In genomic region chr3:137818713-137819112, GRCm38 (mm10) we compare ENCODE assay signal across 13 mouse cellular contexts. TPM values are rescaled to one million over a fixed set of nuclear protein-coding genes. Genes with fewer than 3 reads are reported as not detected.
DNase-seq lines count a peak whose midpoint lies in the region; ATAC-seq lines count a peak whose summit lies in the region.
"Had no signal": no experiment of that assay in that cellular context is flagged by ENCODE, and none has a peak within 500 bp of the region (broad histone marks: within the 10 kb centered on the region; RNA-seq: fewer than 3 reads in every experiment).

No protein-coding gene starts in this region.

- DNase-seq in hindbrain, embryonic 11.5 days (ENCODE audit: low spot score), result peak; percentile 20
- DNase-seq in hindbrain, embryonic 14.5 days (ENCODE audit: low spot score), result no peak
- peak; percentile 68 for DNase-seq in midbrain, embryonic 14.5 days
- no peak for DNase-seq in midbrain, embryonic 11.5 days (ENCODE audit: low spot score, missing footprints)
- peak; percentile 39 for DNase-seq in adipocyte (ENCODE audit: low spot score)
- peak; percentile 32 for DNase-seq in retina, embryonic 14.5 days (ENCODE audit: low spot score)
- DNase-seq: cerebellum, postnatal 25 days; gastrocnemius, postnatal 36 days; lung, adult 18-20 months had no signal

- no peak overlapping the region for H3K9ac ChIP-seq in hindbrain, embryonic 11.5 days (ENCODE audit: low read depth, low read length)
- no peak overlapping the region for H3K9ac ChIP-seq in hindbrain, embryonic 14.5 days
- no peak overlapping the region for H3K9ac ChIP-seq in midbrain, embryonic 14.5 days (replicated peaks; ENCODE audit: low read length)
- no peak overlapping the region for H3K9ac ChIP-seq in midbrain, embryonic 11.5 days (ENCODE audit: low read length)
- no peak overlapping the region for H3K9ac ChIP-seq in forebrain, embryonic 12.5 days
- H3K9ac ChIP-seq: hindbrain, embryonic 12.5 days; limb, embryonic 12.5 days; midbrain, embryonic 13.5 days had no signal

- no peak overlapping the region for H3K4me3 ChIP-seq in hindbrain, embryonic 11.5 days (ENCODE audit: low read depth, low read length)
- no peak overlapping the region for H3K4me3 ChIP-seq in hindbrain, embryonic 14.5 days (replicated peaks; ENCODE audit: low read length)
- no peak overlapping the region for H3K4me3 ChIP-seq in midbrain, embryonic 14.5 days (replicated peaks; ENCODE audit: low read depth, low read length)
- no peak overlapping the region for H3K4me3 ChIP-seq in midbrain, embryonic 11.5 days (ENCODE audit: low read depth, low read length)
- H3K4me3 ChIP-seq in forebrain, embryonic 12.5 days (replicated peaks), result no peak overlapping the region
- H3K4me3 ChIP-seq: hindbrain, embryonic 12.5 days; limb, embryonic 12.5 days; midbrain, embryonic 13.5 days had no signal

- H3K27me3 ChIP-seq in hindbrain, embryonic 11.5 days (ENCODE audit: control insufficient read depth, insufficient read depth, low read length), result no peaks in the 10 kb centered on the region
- H3K27me3 ChIP-seq in hindbrain, embryonic 14.5 days (ENCODE audit: control insufficient read depth, insufficient read depth, low read length), result no peaks in the 10 kb centered on the region
- H3K27me3 ChIP-seq in midbrain, embryonic 14.5 days (ENCODE audit: control insufficient read depth, insufficient read depth, low read length), result no peaks in the 10 kb centered on the region
- no peaks in the 10 kb centered on the region for H3K27me3 ChIP-seq in midbrain, embryonic 11.5 days (ENCODE audit: control insufficient read depth, insufficient read depth, low read length)
- H3K27me3 ChIP-seq in forebrain, embryonic 12.5 days, result no peaks in the 10 kb centered on the region
- H3K27me3 ChIP-seq: hindbrain, embryonic 12.5 days; limb, embryonic 12.5 days; midbrain, embryonic 13.5 days had no signal

- H3K36me3 ChIP-seq in hindbrain, embryonic 11.5 days (ENCODE audit: control insufficient read depth, insufficient read depth, low read length), result no peaks in the 10 kb centered on the region
- H3K36me3 ChIP-seq in hindbrain, embryonic 14.5 days (replicated peaks; ENCODE audit: control insufficient read depth, insufficient read depth), result no peaks in the 10 kb centered on the region
- no peaks in the 10 kb centered on the region for H3K36me3 ChIP-seq in midbrain, embryonic 14.5 days (ENCODE audit: control insufficient read depth, insufficient read depth, low read length)
- H3K36me3 ChIP-seq in midbrain, embryonic 11.5 days (ENCODE audit: control insufficient read depth, insufficient read depth, low read length), result no peaks in the 10 kb centered on the region
- no peaks in the 10 kb centered on the region for H3K36me3 ChIP-seq in forebrain, embryonic 12.5 days (replicated peaks)
- H3K36me3 ChIP-seq: hindbrain, embryonic 12.5 days; limb, embryonic 12.5 days; midbrain, embryonic 13.5 days had no signal

- no peak overlapping the region for H3K4me2 ChIP-seq in hindbrain, embryonic 11.5 days (replicated peaks; ENCODE audit: low read depth, low read length)
- no peak overlapping the region for H3K4me2 ChIP-seq in hindbrain, embryonic 14.5 days (replicated peaks)
- no peak overlapping the region for H3K4me2 ChIP-seq in midbrain, embryonic 14.5 days (ENCODE audit: low read length)
- no peak overlapping the region for H3K4me2 ChIP-seq in midbrain, embryonic 11.5 days
- H3K4me2 ChIP-seq in forebrain, embryonic 12.5 days, result no peak overlapping the region
- H3K4me2 ChIP-seq: hindbrain, embryonic 12.5 days; limb, embryonic 12.5 days; midbrain, embryonic 13.5 days had no signal

- H3K9me3 ChIP-seq in hindbrain, embryonic 11.5 days (ENCODE audit: control insufficient read depth, low read length), result no peaks in the 10 kb centered on the region
- H3K9me3 ChIP-seq in hindbrain, embryonic 14.5 days (ENCODE audit: control insufficient read depth, low read length), result no peaks in the 10 kb centered on the region
- no peaks in the 10 kb centered on the region for H3K9me3 ChIP-seq in midbrain, embryonic 14.5 days (ENCODE audit: control insufficient read depth, low read length)
- H3K9me3 ChIP-seq in midbrain, embryonic 11.5 days (ENCODE audit: control insufficient read depth, low read length), result no peaks in the 10 kb centered on the region
- no peaks in the 10 kb centered on the region for H3K9me3 ChIP-seq in forebrain, embryonic 12.5 days
- H3K9me3 ChIP-seq: hindbrain, embryonic 12.5 days; limb, embryonic 12.5 days; midbrain, embryonic 13.5 days had no signal

- no peak for ATAC-seq in hindbrain, embryonic 11.5 days (ENCODE audit: low FRiP score)
- no peak for ATAC-seq in hindbrain, embryonic 14.5 days (ENCODE audit: low FRiP score)
- no peak for ATAC-seq in midbrain, embryonic 14.5 days (ENCODE audit: low FRiP score, low TSS enrichment)
- no peak for ATAC-seq in midbrain, embryonic 11.5 days (ENCODE audit: low FRiP score)
- no peak for ATAC-seq in forebrain, embryonic 12.5 days (ENCODE audit: low FRiP score)
- ATAC-seq: midbrain, embryonic 13.5 days had no signal

- H3K4me1 ChIP-seq in hindbrain, embryonic 11.5 days (replicated peaks; ENCODE audit: control insufficient read depth, insufficient read depth, low read length), result no peaks in the 10 kb centered on the region
- H3K4me1 ChIP-seq in hindbrain, embryonic 14.5 days (replicated peaks; ENCODE audit: control insufficient read depth, insufficient read depth, low read length), result no peaks in the 10 kb centered on the region
- peaks cover 3% of the 10 kb centered on the region; the same call in 1 of the 2 replicates for H3K4me1 ChIP-seq in midbrain, embryonic 14.5 days (ENCODE audit: control insufficient read depth, insufficient read depth, low read length)
- no peaks in the 10 kb centered on the region; the same call in 1 of the 2 replicates for H3K4me1 ChIP-seq in midbrain, embryonic 11.5 days (ENCODE audit: control insufficient read depth, insufficient read depth, low read length)
- peaks cover 8% of the 10 kb centered on the region for H3K4me1 ChIP-seq in forebrain, embryonic 12.5 days
- H3K4me1 ChIP-seq: hindbrain, embryonic 12.5 days; limb, embryonic 12.5 days had no signal

- whole genome bisulfite sequencing in hindbrain, embryonic 11.5 days, result 29% methylated on average over 4 of the region's 4 CpGs
- WGBS in hindbrain, embryonic 14.5 days, result 18% methylated on average over 4 of the region's 4 CpGs
- WGBS in midbrain, embryonic 14.5 days, result 8% methylated on average over 4 of the region's 4 CpGs
- WGBS in midbrain, embryonic 11.5 days, result 13% methylated on average over 4 of the region's 4 CpGs
- WGBS in forebrain, embryonic 12.5 days, result 2% methylated on average over 4 of the region's 4 CpGs

- no peak overlapping the region for H3K27ac ChIP-seq in hindbrain, embryonic 11.5 days (ENCODE audit: low read depth, low read length)
- no peak overlapping the region for H3K27ac ChIP-seq in hindbrain, embryonic 14.5 days
- H3K27ac ChIP-seq in midbrain, embryonic 14.5 days (replicated peaks; ENCODE audit: low read depth, low read length), result no peak overlapping the region
- H3K27ac ChIP-seq in midbrain, embryonic 11.5 days (ENCODE audit: low read depth, low read length), result no peak overlapping the region
- H3K27ac ChIP-seq in forebrain, embryonic 12.5 days, result no peak overlapping the region
- H3K27ac ChIP-seq: hindbrain, embryonic 12.5 days; limb, embryonic 12.5 days; midbrain, embryonic 13.5 days had no signal

RNA-seq across cellular contexts. Expression of gene H2afz, which starts 45.6 kb away (rescaled TPM):
- 2,789 and 2,825 TPM in 2 replicates for polyA plus RNA-seq in hindbrain, embryonic 11.5 days (2014; fragmentation: Nextera tagmentation; extraction: Ambion mirVana)
- 748 TPM in 2 replicates for polyA plus RNA-seq in hindbrain, embryonic 14.5 days (2014; fragmentation: Nextera tagmentation; extraction: Ambion mirVana)
- polyA plus RNA-seq in midbrain, embryonic 14.5 days (2014; fragmentation: Nextera tagmentation; extraction: Ambion mirVana), result 916 and 1,070 TPM in 2 replicates
- polyA plus RNA-seq in midbrain, embryonic 11.5 days (2014; fragmentation: Nextera tagmentation; extraction: Ambion mirVana), result 3,387 and 3,446 TPM in 2 replicates
- 2,961 and 3,101 TPM in 2 replicates for polyA plus RNA-seq in forebrain, embryonic 12.5 days (2016; fragmentation: Nextera tagmentation; extraction: Ambion mirVana)

RNA-seq across cellular contexts. Expression of gene Dnajb14, which starts 48.8 kb away (rescaled TPM):
- polyA plus RNA-seq in hindbrain, embryonic 11.5 days (2014; fragmentation: Nextera tagmentation; extraction: Ambion mirVana), result 9.2 and 10.4 TPM in 2 replicates
- 19.1 and 19.8 TPM in 2 replicates for polyA plus RNA-seq in hindbrain, embryonic 14.5 days (2014; fragmentation: Nextera tagmentation; extraction: Ambion mirVana)
- polyA plus RNA-seq in midbrain, embryonic 14.5 days (2014; fragmentation: Nextera tagmentation; extraction: Ambion mirVana), result 14.0 and 15.8 TPM in 2 replicates
- 9.9 and 10.8 TPM in 2 replicates for polyA plus RNA-seq in midbrain, embryonic 11.5 days (2014; fragmentation: Nextera tagmentation; extraction: Ambion mirVana)
- 10.9 and 11.2 TPM in 2 replicates for polyA plus RNA-seq in forebrain, embryonic 12.5 days (2016; fragmentation: Nextera tagmentation; extraction: Ambion mirVana)

Comparison
In these comparisons a context has a peak if more than half of its experiments do, and no peak if none do; other contexts are left out.
1. DNase-seq: peak in hindbrain, embryonic 11.5 days (single experiment), midbrain, embryonic 14.5 days (single experiment), adipocyte (single experiment) and retina, embryonic 14.5 days (single experiment); none in hindbrain, embryonic 14.5 days (single experiment) and midbrain, embryonic 11.5 days (single experiment).